Mouse (Mus musculus): Measurements from ENCODE around the gene Nkx2-5. TPM values are rescaled to one million over a fixed set of nuclear protein-coding genes. Genes with fewer than 3 reads are reported as not detected.

The Nkx2-5 gene
- polyA plus RNA-seq, 1 experiment from 2014 or later: not detected

DNA sequence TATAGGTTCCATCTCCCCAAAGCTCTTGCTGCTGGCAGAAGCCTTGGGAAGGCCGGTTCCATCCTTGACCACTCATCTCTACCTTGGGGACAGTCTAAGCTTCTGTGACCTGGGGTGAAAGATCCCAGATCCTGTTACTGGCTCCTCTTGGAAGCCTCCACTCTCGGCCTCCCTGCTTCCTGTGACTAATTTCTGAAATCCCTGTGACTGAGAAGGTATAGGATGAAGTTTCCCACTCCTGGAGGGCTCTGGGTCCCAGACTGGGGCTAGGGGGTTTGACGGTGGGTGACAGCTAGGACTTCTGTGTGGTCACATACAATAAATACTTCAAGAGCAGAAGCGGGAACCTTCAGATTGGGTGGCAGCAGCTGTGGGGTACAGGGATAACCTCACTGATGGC is 16.1 kb upstream of the Nkx2-5 start:
- peaks cover 2% of the 10 kb centered on the region; the same call in 1 of the 2 replicates for H3K9me3 ChIP-seq (ENCODE audit: control insufficient read depth, low read length)
- no peak for ATAC-seq
- WGBS: 69% methylated on average over 4 of the region's 4 CpGs
- no peak overlapping the region for H3K9ac ChIP-seq (replicated peaks; ENCODE audit: low read depth, low read length)
- H3K4me1 ChIP-seq (replicated peaks; ENCODE audit: control insufficient read depth, insufficient read depth, low read length): no peaks in the 10 kb centered on the region
- no peaks in the 10 kb centered on the region for H3K36me3 ChIP-seq (ENCODE audit: control insufficient read depth, insufficient read depth)
- H3K27me3 ChIP-seq (replicated peaks; ENCODE audit: control insufficient read depth, insufficient read depth, low read length): peaks cover 38% of the 10 kb centered on the region
- H3K4me3 ChIP-seq (replicated peaks; ENCODE audit: low read length): no peak overlapping the region
- H3K27ac ChIP-seq (ENCODE audit: low read length): no peak overlapping the region
- no peak overlapping the region for H3K4me2 ChIP-seq (ENCODE audit: low read length)

DNA sequence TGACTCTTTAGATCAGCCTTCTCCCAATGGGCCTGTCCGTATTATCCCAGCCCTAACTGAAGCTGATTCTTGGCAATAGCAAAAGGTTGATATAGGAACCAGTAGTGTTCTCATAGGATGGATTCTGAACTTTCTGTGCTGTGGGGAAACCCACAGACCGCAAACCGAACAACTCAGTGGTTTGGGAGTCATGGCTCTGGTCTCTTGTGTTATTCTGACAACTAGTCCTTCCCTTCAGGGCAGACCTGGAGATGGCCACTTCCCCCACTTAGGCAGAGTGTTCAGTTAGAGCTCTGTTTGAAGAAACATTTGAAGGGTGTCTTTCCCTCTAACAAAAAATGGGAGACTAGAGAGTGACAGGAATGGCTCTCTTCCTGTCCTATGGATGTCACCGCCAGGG is 7.5 kb upstream of the Nkx2-5 start:
- H3K4me3 ChIP-seq (replicated peaks; ENCODE audit: low read length): no peak overlapping the region
- H3K27ac ChIP-seq (ENCODE audit: low read length): no peak overlapping the region
- ATAC-seq: no peak
- H3K27me3 ChIP-seq (replicated peaks; ENCODE audit: control insufficient read depth, insufficient read depth, low read length): peaks cover 80% of the 10 kb centered on the region
- H3K4me2 ChIP-seq (ENCODE audit: low read length): no peak overlapping the region
- no peak overlapping the region for H3K9ac ChIP-seq (replicated peaks; ENCODE audit: low read depth, low read length)
- H3K4me1 ChIP-seq (replicated peaks; ENCODE audit: control insufficient read depth, insufficient read depth, low read length): peaks cover 14% of the 10 kb centered on the region
- no peaks in the 10 kb centered on the region for H3K9me3 ChIP-seq (ENCODE audit: control insufficient read depth, low read length)
- H3K36me3 ChIP-seq (ENCODE audit: control insufficient read depth, insufficient read depth): no peaks in the 10 kb centered on the region
- 4% methylated on average over 4 of the region's 4 CpGs for WGBS

GRCm38 (mm10) chr17:26851136-26851460 is 6.3 kb upstream of the Nkx2-5 start:
- H3K4me1 ChIP-seq (replicated peaks; ENCODE audit: control insufficient read depth, insufficient read depth, low read length): peaks cover 14% of the 10 kb centered on the region
- H3K4me3 ChIP-seq (replicated peaks; ENCODE audit: low read length): no peak overlapping the region
- H3K36me3 ChIP-seq (ENCODE audit: control insufficient read depth, insufficient read depth): no peaks in the 10 kb centered on the region
- peaks cover 74% of the 10 kb centered on the region for H3K27me3 ChIP-seq (replicated peaks; ENCODE audit: control insufficient read depth, insufficient read depth, low read length)
- H3K9me3 ChIP-seq (ENCODE audit: control insufficient read depth, low read length): no peaks in the 10 kb centered on the region
- no peak overlapping the region for H3K9ac ChIP-seq (replicated peaks; ENCODE audit: low read depth, low read length)
- 3% methylated on average over 8 of the region's 8 CpGs for WGBS
- no peak for ATAC-seq
- H3K27ac ChIP-seq (ENCODE audit: low read length): no peak overlapping the region
- no peak overlapping the region for H3K4me2 ChIP-seq (ENCODE audit: low read length)

GRCm38 (mm10) chr17:26850358-26851135 is 5.7 kb upstream of the Nkx2-5 start:
- peaks cover 14% of the 10 kb centered on the region for H3K4me1 ChIP-seq (replicated peaks; ENCODE audit: control insufficient read depth, insufficient read depth, low read length)
- peak overlapping the region; percentile 9 for H3K4me3 ChIP-seq (replicated peaks; ENCODE audit: low read length)
- no peak overlapping the region for H3K9ac ChIP-seq (replicated peaks; ENCODE audit: low read depth, low read length)
- H3K9me3 ChIP-seq (ENCODE audit: control insufficient read depth, low read length): no peaks in the 10 kb centered on the region
- peak overlapping the region; percentile 30; the same call in 1 of the 2 replicates for H3K4me2 ChIP-seq (ENCODE audit: low read length)
- H3K27me3 ChIP-seq (replicated peaks; ENCODE audit: control insufficient read depth, insufficient read depth, low read length): peaks cover 72% of the 10 kb centered on the region
- no peak overlapping the region for H3K27ac ChIP-seq (ENCODE audit: low read length)
- WGBS: under 1% methylated on average over 48 of the region's 48 CpGs
- ATAC-seq: no peak
- no peaks in the 10 kb centered on the region for H3K36me3 ChIP-seq (ENCODE audit: control insufficient read depth, insufficient read depth)

DNA sequence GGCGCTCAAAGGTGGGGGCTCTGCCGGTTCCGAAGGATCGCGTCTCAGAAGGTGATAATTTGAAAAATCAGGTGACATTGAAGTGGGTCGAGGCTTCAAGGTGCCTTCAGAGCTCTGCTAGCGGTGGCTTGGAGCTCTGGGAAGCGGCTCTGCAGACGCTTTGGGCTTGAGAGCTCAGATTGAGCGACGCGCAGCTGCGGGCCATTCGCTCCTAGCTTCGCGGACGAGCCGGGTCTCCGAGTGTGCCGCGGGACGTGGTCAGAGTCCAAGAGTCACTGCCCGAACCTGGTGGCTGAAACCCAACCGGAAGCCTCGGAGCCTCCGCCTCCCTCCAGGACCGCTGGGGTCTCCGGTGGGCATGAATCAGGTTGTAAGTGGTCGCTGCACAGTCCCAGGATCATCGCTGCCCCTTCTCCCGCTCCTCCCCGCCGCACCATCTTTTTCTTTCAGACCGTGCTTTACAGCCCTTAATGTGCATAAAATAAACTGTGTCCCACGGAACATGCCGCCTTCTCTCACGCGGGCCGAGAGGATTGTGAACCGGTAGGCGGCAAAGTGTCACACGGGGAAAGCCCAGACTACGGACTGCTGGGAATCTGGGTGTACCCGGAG is 5.0 kb upstream of the Nkx2-5 start:
- peaks cover 14% of the 10 kb centered on the region for H3K4me1 ChIP-seq (replicated peaks; ENCODE audit: control insufficient read depth, insufficient read depth, low read length)
- 0% methylated on average over 44 of the region's 44 CpGs for WGBS
- H3K36me3 ChIP-seq (ENCODE audit: control insufficient read depth, insufficient read depth): no peaks in the 10 kb centered on the region
- peaks cover 75% of the 10 kb centered on the region for H3K27me3 ChIP-seq (replicated peaks; ENCODE audit: control insufficient read depth, insufficient read depth, low read length)
- no peak overlapping the region for H3K9ac ChIP-seq (replicated peaks; ENCODE audit: low read depth, low read length)
- no peak for ATAC-seq
- H3K27ac ChIP-seq (ENCODE audit: low read length): no peak overlapping the region
- H3K4me3 ChIP-seq (replicated peaks; ENCODE audit: low read length): peak overlapping the region; percentile 17
- no peaks in the 10 kb centered on the region for H3K9me3 ChIP-seq (ENCODE audit: control insufficient read depth, low read length)
- peak overlapping the region; percentile 30; the same call in 1 of the 2 replicates for H3K4me2 ChIP-seq (ENCODE audit: low read length)

GRCm38 (mm10) chr17:26849106-26849745 is 4.4 kb upstream of the Nkx2-5 start:
- WGBS: 3% methylated on average over 19 of the region's 19 CpGs
- no peaks in the 10 kb centered on the region for H3K36me3 ChIP-seq (ENCODE audit: control insufficient read depth, insufficient read depth)
- peaks cover 19% of the 10 kb centered on the region for H3K4me1 ChIP-seq (replicated peaks; ENCODE audit: control insufficient read depth, insufficient read depth, low read length)
- no peaks in the 10 kb centered on the region for H3K9me3 ChIP-seq (ENCODE audit: control insufficient read depth, low read length)
- peaks cover 74% of the 10 kb centered on the region for H3K27me3 ChIP-seq (replicated peaks; ENCODE audit: control insufficient read depth, insufficient read depth, low read length)
- H3K27ac ChIP-seq (ENCODE audit: low read length): no peak overlapping the region
- peak overlapping the region; percentile 17; the same call in 1 of the 2 replicates for H3K4me3 ChIP-seq (replicated peaks; ENCODE audit: low read length)
- no peak for ATAC-seq
- H3K4me2 ChIP-seq (ENCODE audit: low read length): no peak overlapping the region
- no peak overlapping the region for H3K9ac ChIP-seq (replicated peaks; ENCODE audit: low read depth, low read length)

GRCm38 (mm10) chr17:26848236-26848635 is 3.4 kb upstream of the Nkx2-5 start:
- ATAC-seq: no peak
- Histone ChIP-seq H3K4me1 (replicated peaks; ENCODE audit: control insufficient read depth, insufficient read depth, low read length) (peaks cover 22% of the 10 kb centered on the region), H3K9me3 (ENCODE audit: control insufficient read depth, low read length) (no peaks in the 10 kb centered on the region), H3K27me3 (replicated peaks; ENCODE audit: control insufficient read depth, insufficient read depth, low read length) (peaks cover 73% of the 10 kb centered on the region), H3K4me2 (ENCODE audit: low read length) (no peak overlapping the region), H3K36me3 (ENCODE audit: control insufficient read depth, insufficient read depth) (no peaks in the 10 kb centered on the region), H3K9ac (replicated peaks; ENCODE audit: low read depth, low read length) (no peak overlapping the region), H3K4me3 (replicated peaks; ENCODE audit: low read length) (no peak overlapping the region), H3K27ac (ENCODE audit: low read length) (no peak overlapping the region)
- WGBS: 3% methylated on average over 6 of the region's 6 CpGs

DNA sequence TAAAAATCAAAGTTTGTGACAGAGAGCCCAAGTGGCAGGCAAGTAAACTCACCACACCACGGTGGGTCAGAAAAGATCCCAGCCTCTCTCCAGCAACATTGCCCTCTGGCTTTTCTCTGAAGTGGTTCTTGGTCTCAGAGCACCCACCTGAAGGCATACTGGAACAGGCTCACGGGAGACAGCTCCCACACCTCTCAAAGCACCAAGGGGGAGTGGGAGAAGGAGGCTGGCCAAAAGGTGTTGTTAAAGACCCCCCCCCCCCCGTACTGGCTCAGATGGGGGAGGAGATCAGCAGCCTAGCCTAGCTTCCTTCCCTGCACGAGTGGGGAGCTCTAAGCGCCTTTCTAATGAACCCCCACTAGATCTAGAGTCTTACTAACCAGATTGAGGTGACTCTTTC is 3.0 kb upstream of the Nkx2-5 start:
- H3K36me3 ChIP-seq (ENCODE audit: control insufficient read depth, insufficient read depth): no peaks in the 10 kb centered on the region
- no peak overlapping the region for H3K4me2 ChIP-seq (ENCODE audit: low read length)
- ATAC-seq: no peak
- no peak overlapping the region for H3K4me3 ChIP-seq (replicated peaks; ENCODE audit: low read length)
- WGBS: 0% methylated on average over 5 of the region's 5 CpGs
- no peak overlapping the region for H3K27ac ChIP-seq (ENCODE audit: low read length)
- peaks cover 22% of the 10 kb centered on the region for H3K4me1 ChIP-seq (replicated peaks; ENCODE audit: control insufficient read depth, insufficient read depth, low read length)
- no peak overlapping the region for H3K9ac ChIP-seq (replicated peaks; ENCODE audit: low read depth, low read length)
- peaks cover 74% of the 10 kb centered on the region for H3K27me3 ChIP-seq (replicated peaks; ENCODE audit: control insufficient read depth, insufficient read depth, low read length)
- H3K9me3 ChIP-seq (ENCODE audit: control insufficient read depth, low read length): no peaks in the 10 kb centered on the region

DNA sequence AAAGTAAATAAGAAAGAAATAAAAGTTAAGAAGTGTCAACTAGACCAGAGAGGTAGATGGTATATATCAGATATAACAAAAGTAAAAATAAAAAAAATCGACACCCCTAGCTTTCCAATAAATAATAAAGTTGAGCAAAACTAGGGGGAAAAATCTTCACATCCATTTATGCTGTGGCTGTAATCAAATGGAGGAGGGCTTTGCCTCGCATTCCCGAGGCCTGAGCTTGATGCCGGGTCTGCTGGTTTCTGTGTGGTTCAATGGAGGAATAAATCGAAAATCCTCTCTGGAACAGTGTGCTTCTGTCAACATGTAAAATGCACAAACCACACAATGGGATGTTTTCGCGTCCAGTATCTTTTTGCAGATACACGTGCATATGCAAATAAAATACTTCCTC is 1.6 kb upstream of the Nkx2-5 start:
- Histone ChIP-seq H3K9me3 (ENCODE audit: control insufficient read depth, low read length) (no peaks in the 10 kb centered on the region), H3K27me3 (replicated peaks; ENCODE audit: control insufficient read depth, insufficient read depth, low read length) (peaks cover 75% of the 10 kb centered on the region), H3K4me2 (ENCODE audit: low read length) (no peak overlapping the region), H3K9ac (replicated peaks; ENCODE audit: low read depth, low read length) (no peak overlapping the region), H3K4me1 (replicated peaks; ENCODE audit: control insufficient read depth, insufficient read depth, low read length) (peaks cover 22% of the 10 kb centered on the region), H3K36me3 (ENCODE audit: control insufficient read depth, insufficient read depth) (no peaks in the 10 kb centered on the region), H3K27ac (ENCODE audit: low read length) (no peak overlapping the region), H3K4me3 (replicated peaks; ENCODE audit: low read length) (no peak overlapping the region)
- 4% methylated on average over 8 of the region's 8 CpGs for WGBS
- ATAC-seq: no peak
